Mouse (Mus musculus): Measurements from ENCODE around the gene Anxa3. TPM values are rescaled to one million over a fixed set of nuclear protein-coding genes. Genes with fewer than 3 reads are reported as not detected.
A peak's percentile ranks its signal among the peaks of the same experiment; 100 is the strongest.

Gene Anxa3
- polyA plus RNA-seq, 1 experiment = 5.7 TPM

- Histone ChIP-seq H3K36me3 (ENCODE audit: control insufficient read depth, insufficient read depth, low read length) (no peaks in the 10 kb centered on the region), H3K4me1 (ENCODE audit: control insufficient read depth, insufficient read depth, insufficient read length) (no peaks in the 10 kb centered on the region), H3K27ac (ENCODE audit: insufficient read depth, low read length) (no peak overlapping the region), H3K27me3 (ENCODE audit: control insufficient read depth, insufficient read depth, low read length) (no peaks in the 10 kb centered on the region), H3K4me3 (ENCODE audit: extremely low read depth, insufficient read depth, insufficient read length) (no peak overlapping the region)
- no peak for DNase-seq (ENCODE audit: low read depth in 1 of 2, low spot score in 2 of 2)
- WGBS = 91% methylated on average over 5 of the region's 5 CpGs
- no peak for TF ChIP-seq POLR2A (IDR thresholded peaks at IDR 0.05; ENCODE audit: low read depth, low read length)
- TF ChIP-seq CTCF (IDR thresholded peaks at IDR 0.05; ENCODE audit: extremely low read depth, insufficient read depth, insufficient read length, insufficient replicate concordance) = no peak
Measured at GRCm38 (mm10) chr5:96834338-96834737, 41.2 kb downstream of the Anxa3 start.

GRCm38 (mm10) chr5:96847986-96848385 is 54.8 kb downstream of the Anxa3 start:
- TF ChIP-seq CTCF (IDR thresholded peaks at IDR 0.05; ENCODE audit: extremely low read depth, insufficient read depth, insufficient read length, insufficient replicate concordance) (no peak), POLR2A (IDR thresholded peaks at IDR 0.05; ENCODE audit: low read depth, low read length) (no peak)
- Histone ChIP-seq H3K4me3 (ENCODE audit: extremely low read depth, insufficient read depth, insufficient read length) (no peak overlapping the region), H3K36me3 (ENCODE audit: control insufficient read depth, insufficient read depth, low read length) (no peaks in the 10 kb centered on the region), H3K27me3 (ENCODE audit: control insufficient read depth, insufficient read depth, low read length) (no peaks in the 10 kb centered on the region), H3K4me1 (ENCODE audit: control insufficient read depth, insufficient read depth, insufficient read length) (no peaks in the 10 kb centered on the region), H3K27ac (ENCODE audit: insufficient read depth, low read length) (no peak overlapping the region)
- DNase-seq (ENCODE audit: low read depth in 1 of 2, low spot score in 2 of 2) = no peak

- H3K4me3 ChIP-seq (ENCODE audit: extremely low read depth, insufficient read depth, insufficient read length) = no peak overlapping the region
- H3K4me1 ChIP-seq (ENCODE audit: control insufficient read depth, insufficient read depth, insufficient read length) = no peaks in the 10 kb centered on the region
- H3K27ac ChIP-seq (ENCODE audit: insufficient read depth, low read length) = no peak overlapping the region
- no peaks in the 10 kb centered on the region for H3K36me3 ChIP-seq (ENCODE audit: control insufficient read depth, insufficient read depth, low read length)
- WGBS = 87% methylated on average over 3 of the region's 3 CpGs
- no peak for DNase-seq (ENCODE audit: low read depth in 1 of 2, low spot score in 2 of 2)
- H3K27me3 ChIP-seq (ENCODE audit: control insufficient read depth, insufficient read depth, low read length) = no peaks in the 10 kb centered on the region
- TF ChIP-seq POLR2A (IDR thresholded peaks at IDR 0.05; ENCODE audit: low read depth, low read length) = no peak
- TF ChIP-seq CTCF (IDR thresholded peaks at IDR 0.05; ENCODE audit: extremely low read depth, insufficient read depth, insufficient read length, insufficient replicate concordance) = no peak
Measured at GRCm38 (mm10) chr5:96848386-96848785, 55.2 kb downstream of the Anxa3 start.

- DNase-seq (ENCODE audit: low read depth in 1 of 2, low spot score in 2 of 2) = no peak
- Histone ChIP-seq H3K4me3 (ENCODE audit: extremely low read depth, insufficient read depth, insufficient read length) (no peak overlapping the region), H3K27ac (ENCODE audit: insufficient read depth, low read length) (no peak overlapping the region), H3K36me3 (ENCODE audit: control insufficient read depth, insufficient read depth, low read length) (no peaks in the 10 kb centered on the region), H3K27me3 (ENCODE audit: control insufficient read depth, insufficient read depth, low read length) (no peaks in the 10 kb centered on the region), H3K4me1 (ENCODE audit: control insufficient read depth, insufficient read depth, insufficient read length) (no peaks in the 10 kb centered on the region)
- WGBS = 78% methylated on average over 3 of the region's 3 CpGs
- TF ChIP-seq CTCF (IDR thresholded peaks at IDR 0.05; ENCODE audit: extremely low read depth, insufficient read depth, insufficient read length, insufficient replicate concordance) (no peak), POLR2A (IDR thresholded peaks at IDR 0.05; ENCODE audit: low read depth, low read length) (no peak)
Measured at GRCm38 (mm10) chr5:96849232-96849631, 56.1 kb downstream of the Anxa3 start.

GRCm38 (mm10) chr5:96853451-96853850 is 60.3 kb downstream of the Anxa3 start:
- TF ChIP-seq POLR2A (IDR thresholded peaks at IDR 0.05; ENCODE audit: low read depth, low read length) (no peak), CTCF (IDR thresholded peaks at IDR 0.05; ENCODE audit: extremely low read depth, insufficient read depth, insufficient read length, insufficient replicate concordance) (no peak)
- no peak overlapping the region for H3K4me3 ChIP-seq (ENCODE audit: extremely low read depth, insufficient read depth, insufficient read length)
- no peak overlapping the region for H3K27ac ChIP-seq (ENCODE audit: insufficient read depth, low read length)
- no peaks in the 10 kb centered on the region for H3K36me3 ChIP-seq (ENCODE audit: control insufficient read depth, insufficient read depth, low read length)
- no peak for DNase-seq (ENCODE audit: low read depth in 1 of 2, low spot score in 2 of 2)
- H3K4me1 ChIP-seq (ENCODE audit: control insufficient read depth, insufficient read depth, insufficient read length) = no peaks in the 10 kb centered on the region; the same call in 1 of the 2 replicates
- WGBS = 91% methylated on average over 3 of the region's 3 CpGs
- no peaks in the 10 kb centered on the region for H3K27me3 ChIP-seq (ENCODE audit: control insufficient read depth, insufficient read depth, low read length)

- WGBS = 51% methylated on average over 3 of the region's 3 CpGs
- Histone ChIP-seq H3K4me3 (ENCODE audit: extremely low read depth, insufficient read depth, insufficient read length) (no peak overlapping the region), H3K36me3 (ENCODE audit: control insufficient read depth, insufficient read depth, low read length) (no peaks in the 10 kb centered on the region), H3K4me1 (ENCODE audit: control insufficient read depth, insufficient read depth, insufficient read length) (no peaks in the 10 kb centered on the region; the same call in 1 of the 2 replicates), H3K27ac (ENCODE audit: insufficient read depth, low read length) (no peak overlapping the region), H3K27me3 (ENCODE audit: control insufficient read depth, insufficient read depth, low read length) (no peaks in the 10 kb centered on the region)
- TF ChIP-seq CTCF (IDR thresholded peaks at IDR 0.05; ENCODE audit: extremely low read depth, insufficient read depth, insufficient read length, insufficient replicate concordance) (no peak), POLR2A (IDR thresholded peaks at IDR 0.05; ENCODE audit: low read depth, low read length) (no peak)
- DNase-seq (ENCODE audit: low read depth in 1 of 2, low spot score in 2 of 2) = peak in 1 of 2 experiments; percentile 15
Measured at GRCm38 (mm10) chr5:96854350-96854749, 61.2 kb downstream of the Anxa3 start.

- 85% methylated on average over 1 of the region's 1 CpGs for WGBS
- H3K27me3 ChIP-seq (ENCODE audit: control insufficient read depth, insufficient read depth, low read length) = no peaks in the 10 kb centered on the region
- H3K4me3 ChIP-seq (ENCODE audit: extremely low read depth, insufficient read depth, insufficient read length) = no peak overlapping the region
- no peak for DNase-seq (ENCODE audit: low read depth in 1 of 2, low spot score in 2 of 2)
- TF ChIP-seq POLR2A (IDR thresholded peaks at IDR 0.05; ENCODE audit: low read depth, low read length) (no peak), CTCF (IDR thresholded peaks at IDR 0.05; ENCODE audit: extremely low read depth, insufficient read depth, insufficient read length, insufficient replicate concordance) (no peak)
- H3K36me3 ChIP-seq (ENCODE audit: control insufficient read depth, insufficient read depth, low read length) = no peaks in the 10 kb centered on the region
- H3K27ac ChIP-seq (ENCODE audit: insufficient read depth, low read length) = no peak overlapping the region
- H3K4me1 ChIP-seq (ENCODE audit: control insufficient read depth, insufficient read depth, insufficient read length) = no peaks in the 10 kb centered on the region; the same call in 1 of the 2 replicates
Measured at GRCm38 (mm10) chr5:96859938-96860337, 66.8 kb downstream of the Anxa3 start.
